Mouse (Mus musculus): ENCODE results near the gene Negr1. TPM values are rescaled to one million over a fixed set of nuclear protein-coding genes. Genes with fewer than 3 reads are reported as not detected.

The Negr1 gene
- total RNA-seq, 1 experiment from 2014 or later: not detected

DNA sequence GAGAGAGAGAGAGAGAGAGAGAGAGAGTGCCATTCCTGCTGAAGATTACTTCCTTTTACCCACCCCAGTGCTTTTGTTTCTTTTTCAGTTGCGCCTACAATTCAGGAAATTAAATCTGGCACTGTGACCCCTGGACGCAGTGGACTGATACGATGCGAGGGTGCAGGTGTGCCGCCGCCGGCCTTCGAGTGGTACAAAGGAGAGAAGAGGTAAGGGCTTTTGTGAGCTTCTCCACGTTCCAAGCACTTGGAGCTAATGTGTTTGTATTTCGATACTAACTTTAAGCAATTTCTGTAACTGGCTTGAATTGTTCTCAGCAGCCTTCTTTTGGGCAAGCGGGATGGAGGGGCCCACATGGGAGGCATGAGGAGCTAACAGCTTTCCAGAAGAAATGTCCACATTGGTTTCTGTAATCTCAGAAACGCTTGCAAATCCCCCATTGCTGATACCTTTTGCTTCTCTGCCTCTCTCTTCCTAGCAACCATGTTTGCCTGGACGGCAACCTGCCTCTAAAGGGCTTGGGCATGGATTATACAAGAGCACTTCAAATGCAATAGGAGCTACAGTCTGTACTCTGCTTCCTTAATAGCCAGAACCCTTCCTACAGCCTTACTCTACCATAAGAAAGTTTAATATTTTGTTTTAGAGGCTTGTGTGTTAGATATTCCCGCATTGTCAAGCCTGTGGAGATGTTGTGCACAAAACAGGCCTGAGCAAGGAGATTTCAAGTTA lies 584.7 kb downstream of the Negr1 start:
- ATAC-seq (replicated peaks; ENCODE audit: insufficient number of reproducible peaks, low FRiP score, low TSS enrichment, poor library complexity, severe bottlenecking): no peak

GRCm38 (mm10) chr3:157154902-157155301 lies 593.3 kb downstream of the Negr1 start:
- ATAC-seq (replicated peaks; ENCODE audit: insufficient number of reproducible peaks, low FRiP score, low TSS enrichment, poor library complexity, severe bottlenecking): no peak

DNA sequence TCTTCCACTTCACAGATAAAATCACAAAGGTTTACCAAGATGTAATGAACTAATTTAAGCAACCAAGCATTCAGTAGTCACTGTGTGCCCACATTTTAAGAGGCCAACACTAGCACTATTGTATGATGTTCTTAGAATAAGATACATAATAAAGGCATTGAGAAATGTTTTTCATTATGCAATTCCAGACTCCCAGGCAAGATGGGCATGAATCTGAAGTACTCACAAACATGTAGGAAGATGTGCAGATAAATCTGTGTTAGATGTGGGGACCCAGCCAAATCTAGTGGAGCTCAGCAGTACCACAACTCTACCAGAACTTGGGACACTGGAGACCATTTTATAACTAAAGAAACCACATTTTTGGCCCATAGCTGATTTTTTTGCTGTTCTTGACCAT lies 593.9 kb downstream of the Negr1 start:
- ATAC-seq (replicated peaks; ENCODE audit: insufficient number of reproducible peaks, low FRiP score, low TSS enrichment, poor library complexity, severe bottlenecking): no peak

DNA sequence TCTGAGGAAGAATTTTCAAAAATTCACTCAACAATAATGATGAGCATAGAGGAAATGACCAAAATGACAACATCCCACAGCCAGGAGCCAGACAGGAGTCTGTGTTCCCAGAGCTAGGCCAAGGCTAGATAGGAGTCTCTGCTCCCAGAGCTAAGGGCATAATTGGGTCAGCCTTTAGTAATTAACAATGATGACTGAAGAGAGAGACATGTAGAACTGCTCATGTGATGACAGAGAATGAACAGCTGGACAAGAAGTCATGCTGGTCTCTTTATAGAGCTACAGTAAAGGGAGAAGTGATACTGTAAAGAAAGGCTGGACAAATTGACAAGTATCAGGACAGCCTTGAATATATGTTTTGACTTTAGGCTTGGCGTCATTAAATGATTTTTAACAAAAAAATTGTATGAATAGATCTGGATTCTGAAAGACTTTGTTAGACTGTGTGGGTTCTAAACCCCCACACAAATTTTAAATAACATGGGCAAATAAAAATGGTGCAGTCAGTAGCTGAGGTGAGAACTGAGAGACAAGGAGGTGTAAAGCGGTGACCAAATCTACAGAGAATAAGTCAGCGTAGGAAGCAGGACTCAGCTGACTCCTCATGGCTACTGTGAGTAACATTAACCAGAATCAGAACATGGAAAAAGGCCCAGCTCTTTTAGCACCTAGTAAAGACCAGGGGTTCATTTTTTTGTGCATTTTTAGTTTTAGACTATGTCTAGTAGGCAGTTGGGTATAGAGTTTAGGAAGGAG lies 603.4 kb downstream of the Negr1 start:
- ATAC-seq (replicated peaks; ENCODE audit: insufficient number of reproducible peaks, low FRiP score, low TSS enrichment, poor library complexity, severe bottlenecking): no peak

DNA sequence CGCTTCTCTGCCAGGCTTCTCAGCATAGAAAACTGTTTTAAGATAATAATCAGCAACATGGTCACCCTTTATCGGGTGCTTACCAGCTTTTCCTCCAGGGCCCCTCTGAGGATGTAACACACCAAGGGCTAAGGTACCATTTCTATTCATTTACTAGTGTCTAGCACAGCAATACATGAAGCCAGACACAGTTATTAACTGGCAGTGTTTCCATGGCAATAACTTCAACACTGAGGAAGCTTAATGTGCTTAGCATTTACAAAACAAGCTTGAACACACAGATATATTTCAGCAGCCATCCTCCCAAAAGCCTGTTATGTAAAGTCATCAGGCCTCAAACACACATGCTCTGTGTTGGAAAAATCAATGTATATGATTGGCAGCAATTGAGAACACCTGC lies 620.4 kb downstream of the Negr1 start:
- ATAC-seq (replicated peaks; ENCODE audit: insufficient number of reproducible peaks, low FRiP score, low TSS enrichment, poor library complexity, severe bottlenecking): no peak

DNA sequence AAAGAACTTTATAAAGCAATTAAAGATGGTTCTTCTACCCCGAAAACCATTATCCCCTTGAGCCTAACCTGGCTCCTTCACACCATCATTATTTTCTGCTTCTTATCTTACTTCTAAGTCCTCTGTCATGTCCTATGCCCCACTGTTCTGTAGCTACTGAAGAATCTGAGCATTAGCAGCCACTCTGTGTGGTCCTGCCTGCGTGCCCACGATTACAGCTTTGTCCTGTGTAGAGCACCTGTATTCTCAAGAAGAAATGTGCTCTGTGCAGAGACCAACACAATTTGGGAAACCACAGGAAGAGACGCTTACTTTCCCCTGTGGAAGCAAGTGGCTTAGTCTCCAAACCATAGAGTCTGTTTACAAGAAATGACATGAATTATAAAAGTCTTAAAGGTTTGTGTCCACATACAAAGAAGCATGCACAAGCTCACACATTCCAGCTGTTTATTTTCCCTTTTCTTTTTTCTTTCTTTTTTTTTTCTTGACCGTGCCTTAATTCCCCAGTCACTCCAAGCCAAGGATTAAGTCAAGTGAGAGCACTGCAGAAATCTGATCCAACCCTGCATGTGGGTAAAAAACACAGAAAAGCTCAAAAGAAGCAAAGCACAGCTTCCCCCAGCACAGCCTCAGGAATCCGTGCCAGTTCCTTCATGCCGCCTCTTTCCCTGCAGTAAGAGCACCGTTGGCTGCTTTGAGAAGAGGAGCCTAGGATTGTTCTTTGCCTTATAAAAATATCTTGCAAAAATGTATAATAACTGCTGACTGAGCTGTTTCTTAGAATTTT lies 627.5 kb downstream of the Negr1 start:
- ATAC-seq (replicated peaks; ENCODE audit: insufficient number of reproducible peaks, low FRiP score, low TSS enrichment, poor library complexity, severe bottlenecking): no peak

DNA sequence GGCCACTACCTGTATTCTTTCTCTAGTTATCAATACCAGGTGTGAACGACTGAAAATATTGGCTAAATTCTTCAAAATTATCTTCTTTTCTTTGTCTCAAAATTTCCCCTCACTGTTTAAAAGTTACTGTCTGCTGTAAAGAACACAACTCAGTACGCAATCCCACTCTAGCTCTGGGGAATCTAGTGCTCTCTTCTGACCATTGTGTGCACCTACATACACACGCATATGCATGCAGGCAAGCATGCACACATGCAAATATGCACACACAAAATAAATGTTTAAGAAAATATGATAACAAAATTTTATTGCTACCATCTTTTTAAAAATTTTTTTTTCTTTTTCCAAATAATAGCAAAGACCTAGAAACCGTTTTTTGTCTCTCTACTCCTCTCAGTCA lies 628.2 kb downstream of the Negr1 start:
- ATAC-seq (replicated peaks; ENCODE audit: insufficient number of reproducible peaks, low FRiP score, low TSS enrichment, poor library complexity, severe bottlenecking): no peak

GRCm38 (mm10) chr3:157190551-157190950 lies 629.0 kb downstream of the Negr1 start:
- no peak for ATAC-seq (replicated peaks; ENCODE audit: insufficient number of reproducible peaks, low FRiP score, low TSS enrichment, poor library complexity, severe bottlenecking)

- no peak for ATAC-seq (replicated peaks; ENCODE audit: insufficient number of reproducible peaks, low FRiP score, low TSS enrichment, poor library complexity, severe bottlenecking)
Observed at GRCm38 (mm10) chr3:157192021-157192420, 630.4 kb downstream of the Negr1 start.

DNA sequence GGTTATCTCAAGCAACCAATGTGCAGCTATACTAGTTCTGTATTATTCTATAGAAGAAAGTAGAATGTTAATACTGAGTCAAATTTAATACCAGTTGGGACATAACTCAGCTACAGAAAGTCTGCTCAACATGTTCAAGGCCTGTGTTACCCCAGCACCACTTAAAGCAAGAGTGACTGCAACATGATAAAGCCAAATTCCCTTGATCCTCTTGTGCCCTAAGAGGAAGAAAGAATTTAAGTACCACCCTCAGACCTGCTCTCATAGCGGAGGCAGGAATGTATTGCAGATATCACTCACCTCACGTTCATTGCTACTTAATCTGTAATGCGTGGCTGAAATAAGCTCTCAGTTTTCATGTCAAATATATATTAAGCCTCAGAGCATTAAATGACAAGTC lies 631.5 kb downstream of the Negr1 start:
- ATAC-seq (replicated peaks; ENCODE audit: insufficient number of reproducible peaks, low FRiP score, low TSS enrichment, poor library complexity, severe bottlenecking): no peak

DNA sequence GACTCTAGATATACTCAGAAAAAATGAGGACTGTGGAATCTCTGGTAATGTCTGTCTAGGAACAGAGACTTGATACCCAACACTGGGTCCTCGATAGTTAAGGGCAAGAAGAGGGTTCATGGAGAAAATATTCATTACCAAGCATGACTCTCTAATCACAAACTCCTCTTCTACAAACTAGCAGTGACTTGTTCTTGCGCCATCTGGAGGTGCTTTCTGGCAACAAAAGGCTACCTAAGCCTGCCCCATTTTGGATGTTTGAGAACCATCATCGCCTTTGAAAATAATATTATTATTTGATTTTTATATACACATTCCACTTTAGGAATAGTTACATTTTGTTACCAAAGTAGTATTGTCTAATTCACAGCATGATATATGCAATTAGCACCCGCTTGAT lies 637.1 kb downstream of the Negr1 start:
- no peak for ATAC-seq (replicated peaks; ENCODE audit: insufficient number of reproducible peaks, low FRiP score, low TSS enrichment, poor library complexity, severe bottlenecking)

GRCm38 (mm10) chr3:157201726-157202125 lies 640.1 kb downstream of the Negr1 start:
- ATAC-seq (replicated peaks; ENCODE audit: insufficient number of reproducible peaks, low FRiP score, low TSS enrichment, poor library complexity, severe bottlenecking): no peak

GRCm38 (mm10) chr3:157203573-157203972 lies 642.0 kb downstream of the Negr1 start:
- ATAC-seq (replicated peaks; ENCODE audit: insufficient number of reproducible peaks, low FRiP score, low TSS enrichment, poor library complexity, severe bottlenecking): no peak

DNA sequence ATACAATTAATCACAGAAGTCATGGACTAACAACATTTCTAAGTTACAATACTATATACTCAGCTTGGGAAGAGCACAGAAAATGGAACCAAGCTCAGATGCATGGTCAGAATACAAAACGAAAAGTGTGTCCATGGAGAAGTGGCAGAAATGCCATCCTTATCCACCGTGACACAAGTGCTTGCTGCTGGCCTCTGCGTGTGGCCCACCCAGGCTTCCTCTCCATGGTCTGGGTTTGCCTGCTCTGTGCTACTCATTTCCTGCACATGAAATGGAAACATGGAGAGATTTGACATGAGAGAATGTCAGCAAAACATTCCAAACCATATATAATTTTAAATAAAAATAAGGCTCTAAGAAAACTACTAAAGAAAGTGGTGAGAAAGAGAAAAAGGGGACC lies 645.2 kb downstream of the Negr1 start:
- no peak for ATAC-seq (replicated peaks; ENCODE audit: insufficient number of reproducible peaks, low FRiP score, low TSS enrichment, poor library complexity, severe bottlenecking)

DNA sequence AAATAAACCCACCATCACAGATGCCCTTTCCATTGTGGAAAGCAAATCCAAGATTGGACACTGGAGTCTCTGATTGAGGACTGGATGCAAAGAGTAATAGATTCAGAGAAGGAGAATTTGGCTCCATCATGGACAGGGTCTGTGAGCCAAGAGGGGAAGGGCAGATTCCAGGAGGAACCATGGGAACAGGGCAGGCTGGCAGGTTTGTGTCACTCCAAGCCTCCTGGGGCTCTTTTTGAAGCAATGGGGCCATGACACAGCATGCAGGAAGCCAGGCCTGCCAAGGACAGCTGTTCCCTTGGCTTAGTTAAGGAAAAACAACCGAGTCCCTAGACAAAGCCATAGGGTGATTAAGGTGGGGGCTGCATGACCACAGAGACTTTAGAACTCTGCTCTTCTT lies 647.4 kb downstream of the Negr1 start:
- no peak for ATAC-seq (replicated peaks; ENCODE audit: insufficient number of reproducible peaks, low FRiP score, low TSS enrichment, poor library complexity, severe bottlenecking)

DNA sequence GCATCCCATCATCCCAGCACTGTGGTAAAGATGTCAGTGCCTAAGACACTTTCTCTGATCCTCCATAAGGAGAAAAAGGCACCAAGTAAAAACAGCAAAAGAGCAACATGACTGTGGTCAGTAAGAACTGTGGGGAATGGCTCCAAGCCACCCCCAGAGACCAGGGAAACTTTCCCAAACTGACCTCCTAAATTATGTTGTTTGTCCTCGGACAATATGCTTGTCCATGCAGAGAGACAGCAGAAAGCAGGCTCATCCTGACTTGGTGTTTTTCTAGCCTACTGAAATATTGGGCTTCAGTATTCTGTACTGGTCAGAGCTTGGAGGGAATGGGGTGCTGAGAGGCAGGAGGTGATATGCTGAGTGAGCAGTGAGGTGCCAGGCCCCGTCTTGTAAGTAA lies 647.8 kb downstream of the Negr1 start:
- no peak for ATAC-seq (replicated peaks; ENCODE audit: insufficient number of reproducible peaks, low FRiP score, low TSS enrichment, poor library complexity, severe bottlenecking)

DNA sequence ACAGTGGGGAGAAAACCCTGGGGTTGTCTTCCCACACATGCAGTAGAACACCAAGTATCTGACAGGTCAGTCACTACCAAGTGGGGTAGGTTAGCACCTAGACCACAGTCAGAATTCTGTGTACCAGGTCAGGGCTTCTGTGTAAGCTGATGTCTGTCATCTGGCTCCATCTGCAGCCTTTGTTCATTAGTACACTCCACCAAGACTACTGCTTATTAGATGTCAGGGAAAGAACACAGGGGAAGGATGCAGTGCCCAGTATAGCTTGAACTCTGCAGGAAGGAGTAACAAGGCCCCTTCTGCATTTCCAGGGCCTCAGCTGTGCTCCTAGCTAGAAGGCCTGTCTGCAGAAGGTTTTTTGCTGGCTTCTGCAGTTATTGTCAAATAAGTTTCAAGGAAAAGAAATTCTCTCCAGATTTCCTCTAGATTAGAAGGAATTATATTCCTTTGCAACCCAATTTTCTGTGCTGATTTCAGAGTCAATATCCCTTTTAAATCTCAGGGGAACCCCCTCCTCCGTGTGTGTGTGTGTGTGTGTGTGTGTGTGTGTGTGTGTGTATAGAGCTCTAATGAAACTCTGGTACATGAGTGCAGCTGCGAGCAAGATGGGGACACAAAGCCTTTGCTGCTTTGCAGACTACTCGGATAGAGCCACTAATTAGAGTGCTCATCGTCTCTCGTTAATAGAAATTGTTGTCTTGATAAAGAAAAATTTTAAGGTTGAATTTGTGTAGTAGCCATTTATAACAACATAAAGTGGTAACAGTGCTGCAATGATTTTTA lies 654.5 kb downstream of the Negr1 start:
- no peak for ATAC-seq (replicated peaks; ENCODE audit: insufficient number of reproducible peaks, low FRiP score, low TSS enrichment, poor library complexity, severe bottlenecking)

GRCm38 (mm10) chr3:157217794-157218193 lies 656.2 kb downstream of the Negr1 start:
- ATAC-seq (replicated peaks; ENCODE audit: insufficient number of reproducible peaks, low FRiP score, low TSS enrichment, poor library complexity, severe bottlenecking): no peak

- ATAC-seq (replicated peaks; ENCODE audit: insufficient number of reproducible peaks, low FRiP score, low TSS enrichment, poor library complexity, severe bottlenecking): no peak
Observed at GRCm38 (mm10) chr3:157224920-157225319, 663.3 kb downstream of the Negr1 start.

Measured in monocyte, adult 5-6 weeks (primary cell).